8 mouse cellular contexts compared by ENCODE assay signal in the genomic region with DNA sequence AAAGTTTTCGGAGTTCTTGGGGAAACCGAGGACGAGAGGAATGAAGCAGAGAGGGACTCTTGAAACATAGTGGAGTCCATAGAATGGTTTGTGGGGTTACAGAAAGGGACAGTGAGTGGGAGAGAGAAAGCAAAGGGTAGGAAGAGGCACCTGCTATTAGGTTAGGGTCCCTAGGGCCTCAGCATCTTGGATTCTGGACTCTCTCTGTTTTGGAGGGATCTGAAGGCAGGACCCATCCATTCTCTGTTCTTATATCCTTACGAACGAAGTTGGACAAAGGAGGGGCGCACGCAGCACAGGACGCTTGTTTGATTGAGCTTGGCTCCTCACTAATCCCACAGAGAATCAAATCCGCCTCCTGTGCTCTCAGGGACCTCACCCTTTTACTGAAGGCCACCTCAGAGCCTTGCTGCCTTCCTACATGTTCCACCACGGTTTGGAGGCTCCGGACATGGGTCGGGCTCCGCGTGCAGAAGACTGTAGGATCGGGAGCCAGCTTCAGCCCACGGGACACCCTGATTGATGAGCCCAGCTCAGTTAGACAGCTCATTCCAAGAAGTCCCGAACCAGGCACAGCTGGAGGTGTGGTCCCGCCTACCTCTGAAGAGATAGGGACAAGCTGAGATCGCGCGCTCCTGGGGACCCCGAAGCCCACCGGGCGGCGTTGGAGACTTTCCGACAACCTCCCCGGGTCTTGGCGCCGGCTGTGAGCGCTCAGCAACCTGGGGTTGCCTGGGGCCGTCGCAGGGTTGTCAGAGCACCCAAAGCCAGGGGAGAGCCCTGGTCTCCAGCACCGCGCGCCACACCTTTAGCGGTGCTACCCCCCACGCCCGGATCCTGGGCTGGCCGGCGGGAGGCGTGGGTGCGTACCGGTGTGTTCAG. TPM values are rescaled to one million over a fixed set of nuclear protein-coding genes. Genes with fewer than 3 reads are reported as not detected.
DNase-seq lines count a peak whose midpoint lies in the region; ATAC-seq and TF ChIP-seq lines count a peak whose summit lies in the region.

No protein-coding gene starts in this region.

- peak; percentile 38 for ATAC-seq in intestine, embryonic 16.5 days
- peak; percentile 39 for ATAC-seq in neural tube, embryonic 11.5 days (ENCODE audit: insufficient read depth, low FRiP score, low TSS enrichment)

- WGBS in forebrain, embryonic 10.5 days: 3% methylated on average over 43 of the region's 43 CpGs
- 5% methylated on average over 43 of the region's 43 CpGs for WGBS in intestine, embryonic 16.5 days
- 4% methylated on average over 43 of the region's 43 CpGs for WGBS in neural tube, embryonic 11.5 days

- peak overlapping the region; percentile 97 for H3K4me2 ChIP-seq in intestine, embryonic 16.5 days (ENCODE audit: low read depth, low read length)
- peak overlapping the region; percentile 47 for H3K4me2 ChIP-seq in neural tube, embryonic 11.5 days (ENCODE audit: low read depth)

- peak; percentile 59 to 60 for DNase-seq in cerebellum, postnatal 10 days
- no peak for DNase-seq in cerebellum, adult 8-10 months
- DNase-seq in forebrain, embryonic 10.5 days (ENCODE audit: extremely low spot score, low spot score): no peak
- DNase-seq in neural tube, embryonic 11.5 days (ENCODE audit: low spot score): peak; percentile 67
- DNase-seq in thymus, postnatal 14 days: no peak
- no peak for DNase-seq in left cerebral cortex, adult 11 months (ENCODE audit: low spot score)

- peak overlapping the region; percentile 96 for H3K27ac ChIP-seq in forebrain, embryonic 10.5 days
- H3K27ac ChIP-seq in intestine, embryonic 16.5 days (ENCODE audit: low read length): no peak overlapping the region
- H3K27ac ChIP-seq in neural tube, embryonic 11.5 days (ENCODE audit: low read depth, low read length): peak overlapping the region; percentile 92

- TF ChIP-seq CTCF in E14TG2a.4 (conservative IDR thresholded peaks at IDR 0.05; ENCODE audit: low read length): no peak

- H3K9ac ChIP-seq in intestine, embryonic 16.5 days (ENCODE audit: low read depth, low read length): peak overlapping the region; percentile 72
- peak overlapping the region; percentile 99 for H3K9ac ChIP-seq in neural tube, embryonic 11.5 days (ENCODE audit: low read length)

- H3K4me1 ChIP-seq in E14TG2a.4 (replicated peaks; ENCODE audit: low read depth, low read length): peaks cover 18% of the 10 kb centered on the region
- peaks cover 52% of the 10 kb centered on the region for H3K4me1 ChIP-seq in forebrain, embryonic 10.5 days
- no peaks in the 10 kb centered on the region for H3K4me1 ChIP-seq in intestine, embryonic 16.5 days (ENCODE audit: control insufficient read depth, insufficient read depth, low read length)
- H3K4me1 ChIP-seq in neural tube, embryonic 11.5 days (ENCODE audit: control insufficient read depth, insufficient read depth, low read length): peaks cover 24% of the 10 kb centered on the region

- peaks cover 85% of the 10 kb centered on the region for H3K27me3 ChIP-seq in E14TG2a.4 (ENCODE audit: insufficient read depth, low read length)
- peaks cover 46% of the 10 kb centered on the region for H3K27me3 ChIP-seq in forebrain, embryonic 10.5 days (ENCODE audit: poor library complexity, severe bottlenecking)
- peaks cover 21% of the 10 kb centered on the region; the same call in 1 of the 2 replicates for H3K27me3 ChIP-seq in intestine, embryonic 16.5 days (replicated peaks; ENCODE audit: control insufficient read depth, insufficient read depth, low read length)
- H3K27me3 ChIP-seq in neural tube, embryonic 11.5 days (ENCODE audit: control insufficient read depth, insufficient read depth, low read length): no peaks in the 10 kb centered on the region

- H3K9me3 ChIP-seq in E14TG2a.4 (ENCODE audit: low read length): no peaks in the 10 kb centered on the region
- H3K9me3 ChIP-seq in forebrain, embryonic 10.5 days: no peaks in the 10 kb centered on the region
- H3K9me3 ChIP-seq in intestine, embryonic 16.5 days (ENCODE audit: control insufficient read depth, low read length): no peaks in the 10 kb centered on the region
- H3K9me3 ChIP-seq in neural tube, embryonic 11.5 days (ENCODE audit: control insufficient read depth, low read length): no peaks in the 10 kb centered on the region

- no peaks in the 10 kb centered on the region for H3K36me3 ChIP-seq in E14TG2a.4 (ENCODE audit: insufficient read depth, low read length)
- no peaks in the 10 kb centered on the region for H3K36me3 ChIP-seq in forebrain, embryonic 10.5 days (replicated peaks)
- H3K36me3 ChIP-seq in intestine, embryonic 16.5 days (ENCODE audit: control insufficient read depth, insufficient read depth, low read length): no peaks in the 10 kb centered on the region
- no peaks in the 10 kb centered on the region for H3K36me3 ChIP-seq in neural tube, embryonic 11.5 days (ENCODE audit: control insufficient read depth, insufficient read depth, low read length)

- H3K4me3 ChIP-seq in E14TG2a.4 (replicated peaks; ENCODE audit: low read length): peak overlapping the region; percentile 85
- H3K4me3 ChIP-seq in forebrain, embryonic 10.5 days: peak overlapping the region; percentile 86
- H3K4me3 ChIP-seq in intestine, embryonic 16.5 days (ENCODE audit: low read length): peak overlapping the region; percentile 70
- peak overlapping the region; percentile 96 for H3K4me3 ChIP-seq in neural tube, embryonic 11.5 days (ENCODE audit: low read depth, low read length)

RNA-seq across cellular contexts. Expression of gene St8sia2, which starts 1.3 kb away (rescaled TPM):
- polyA plus RNA-seq in forebrain, embryonic 10.5 days (2016; fragmentation: Nextera tagmentation; extraction: Ambion mirVana): 11.4 and 12.4 TPM in 2 replicates
- 2.9 and 3.2 TPM in 2 replicates for polyA plus RNA-seq in intestine, embryonic 16.5 days (2015; fragmentation: Nextera tagmentation; extraction: Ambion mirVana)
- 51.0 and 52.8 TPM in 2 replicates for polyA plus RNA-seq in neural tube, embryonic 11.5 days (2014; fragmentation: Nextera tagmentation; extraction: Ambion mirVana)

Comparison
In these comparisons a context has a peak if more than half of its experiments do, and no peak if none do; other contexts are left out.
1. DNase-seq: peak in cerebellum, postnatal 10 days (2 of 2) and neural tube, embryonic 11.5 days (single experiment); none in cerebellum, adult 8-10 months (single experiment), forebrain, embryonic 10.5 days (single experiment), thymus, postnatal 14 days (single experiment) and left cerebral cortex, adult 11 months (single experiment).
2. Peak in every context shown above with its lines, with median percentiles within 50 percentile points of each other: H3K4me3 ChIP-seq.